Mouse (Mus musculus): ENCODE measurements around the gene L1td1. TPM values are rescaled to one million over a fixed set of nuclear protein-coding genes. Genes with fewer than 3 reads are reported as not detected.
A peak's percentile ranks its signal among the peaks of the same experiment; 100 is the strongest.

Gene L1td1
- polyA plus RNA-seq, 1 experiment from 2014 or later: 0.36 TPM

GRCm38 (mm10) chr4:98777464-98777863 is 50.9 kb downstream of the L1td1 start:
- ATAC-seq (ENCODE audit: insufficient number of reproducible peaks, low FRiP score, low TSS enrichment, low read depth) (no peak), DNase-seq (ENCODE audit: low spot score) (no peak)
- H3K4me3 ChIP-seq (ENCODE audit: low read depth, low read length): no peak overlapping the region
- H3K4me1 ChIP-seq (ENCODE audit: control insufficient read depth, insufficient read depth, low read length): peaks cover 29% of the 10 kb centered on the region
- H3K4me2 ChIP-seq (ENCODE audit: low read depth, severe bottlenecking): no peak overlapping the region
- H3K27me3 ChIP-seq (ENCODE audit: control insufficient read depth, insufficient read depth, low read length): no peaks in the 10 kb centered on the region
- no peaks in the 10 kb centered on the region for H3K9me3 ChIP-seq (ENCODE audit: control insufficient read depth, low read length)
- no peak overlapping the region for H3K9ac ChIP-seq (ENCODE audit: low read length)
- 89% methylated on average over 6 of the region's 6 CpGs for WGBS
- peak overlapping the region; percentile 32; the same call in 1 of the 2 replicates for H3K27ac ChIP-seq (replicated peaks; ENCODE audit: low read depth, low read length)
- no peaks in the 10 kb centered on the region for H3K36me3 ChIP-seq (ENCODE audit: control insufficient read depth, insufficient read depth, low read length)

DNA sequence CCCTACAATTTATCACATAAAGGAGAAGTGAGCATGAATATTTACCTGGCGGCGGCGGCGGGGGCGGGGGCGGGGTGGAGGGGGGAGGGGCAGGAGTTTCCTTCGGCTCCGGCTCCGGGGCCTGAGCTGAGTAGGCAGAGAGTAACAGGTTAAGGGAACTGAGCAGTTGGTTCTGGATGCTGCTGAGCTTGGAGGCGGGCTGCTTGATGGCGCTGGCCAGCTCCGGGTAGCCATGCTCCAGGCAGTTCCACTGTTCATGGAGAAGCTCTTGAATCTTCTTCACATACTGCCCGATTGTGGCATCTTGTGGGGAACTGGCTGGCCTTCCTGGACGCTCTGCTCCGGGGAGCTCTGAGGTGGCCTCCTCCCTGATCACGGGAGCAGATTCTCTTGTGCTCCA is 51.7 kb downstream of the L1td1 start:
- no peak for DNase-seq (ENCODE audit: low spot score)
- Histone ChIP-seq H3K9ac (ENCODE audit: low read length) (no peak overlapping the region), H3K4me1 (ENCODE audit: control insufficient read depth, insufficient read depth, low read length) (peaks cover 29% of the 10 kb centered on the region), H3K4me2 (ENCODE audit: low read depth, severe bottlenecking) (no peak overlapping the region), H3K36me3 (ENCODE audit: control insufficient read depth, insufficient read depth, low read length) (no peaks in the 10 kb centered on the region; the same call in 1 of the 2 replicates), H3K4me3 (ENCODE audit: low read depth, low read length) (no peak overlapping the region), H3K27ac (replicated peaks; ENCODE audit: low read depth, low read length) (no peak overlapping the region), H3K27me3 (ENCODE audit: control insufficient read depth, insufficient read depth, low read length) (no peaks in the 10 kb centered on the region), H3K9me3 (ENCODE audit: control insufficient read depth, low read length) (no peaks in the 10 kb centered on the region)
- 8% methylated on average over 16 of the region's 16 CpGs for WGBS
- no peak for ATAC-seq (ENCODE audit: insufficient number of reproducible peaks, low FRiP score, low TSS enrichment, low read depth)

DNA sequence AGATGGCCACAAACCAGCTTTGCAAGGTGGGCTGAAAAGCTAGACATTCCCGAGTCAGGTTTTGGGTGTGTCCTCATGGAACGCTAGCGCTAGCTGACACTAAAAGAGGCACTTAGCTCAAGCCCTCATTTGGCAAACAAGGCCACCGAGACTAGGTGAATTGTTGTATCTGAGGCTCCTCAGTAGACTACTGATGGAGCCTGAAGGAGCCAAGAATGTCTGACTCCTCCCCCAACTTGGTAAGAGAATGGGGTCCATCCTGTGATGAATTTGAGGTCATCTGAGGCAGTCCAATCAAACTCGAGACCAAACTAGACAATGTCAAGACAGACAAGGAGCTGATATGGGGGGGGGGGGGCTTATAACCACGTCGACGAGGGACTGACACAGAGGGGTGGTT is 59.3 kb downstream of the L1td1 start:
- 52% methylated on average over 8 of the region's 8 CpGs for WGBS
- no peak for DNase-seq (ENCODE audit: low spot score)

GRCm38 (mm10) chr4:98786281-98786680 is 59.7 kb downstream of the L1td1 start:
- Histone ChIP-seq H3K4me3 (ENCODE audit: low read depth, low read length) (no peak overlapping the region), H3K9ac (ENCODE audit: low read length) (no peak overlapping the region), H3K27ac (replicated peaks; ENCODE audit: low read depth, low read length) (no peak overlapping the region), H3K27me3 (ENCODE audit: control insufficient read depth, insufficient read depth, low read length) (no peaks in the 10 kb centered on the region), H3K4me1 (ENCODE audit: control insufficient read depth, insufficient read depth, low read length) (peaks cover 16% of the 10 kb centered on the region), H3K9me3 (ENCODE audit: control insufficient read depth, low read length) (no peaks in the 10 kb centered on the region), H3K4me2 (ENCODE audit: low read depth, severe bottlenecking) (no peak overlapping the region), H3K36me3 (ENCODE audit: control insufficient read depth, insufficient read depth, low read length) (no peaks in the 10 kb centered on the region; the same call in 1 of the 2 replicates)
- 42% methylated on average over 3 of the region's 3 CpGs for WGBS
- DNase-seq (ENCODE audit: low spot score) (no peak), ATAC-seq (ENCODE audit: insufficient number of reproducible peaks, low FRiP score, low TSS enrichment, low read depth) (no peak)

More for the DNA sequence above, 59.3 kb downstream of the L1td1 start:
- Histone ChIP-seq H3K36me3 (ENCODE audit: control insufficient read depth, insufficient read depth, low read length) (no peaks in the 10 kb centered on the region; the same call in 1 of the 2 replicates), H3K4me1 (ENCODE audit: control insufficient read depth, insufficient read depth, low read length) (peaks cover 16% of the 10 kb centered on the region), H3K27ac (replicated peaks; ENCODE audit: low read depth, low read length) (no peak overlapping the region), H3K9me3 (ENCODE audit: control insufficient read depth, low read length) (no peaks in the 10 kb centered on the region), H3K4me3 (ENCODE audit: low read depth, low read length) (no peak overlapping the region), H3K9ac (ENCODE audit: low read length) (no peak overlapping the region), H3K4me2 (ENCODE audit: low read depth, severe bottlenecking) (no peak overlapping the region), H3K27me3 (ENCODE audit: control insufficient read depth, insufficient read depth, low read length) (no peaks in the 10 kb centered on the region)
- ATAC-seq (ENCODE audit: insufficient number of reproducible peaks, low FRiP score, low TSS enrichment, low read depth): no peak

Other genes with a start within 250 kb of the L1td1 start
- 3.0 and 3.6 TPM in 2 replicates for gene Kank4, start 90.8 kb downstream of the L1td1 start, polyA plus RNA-seq (2014; fragmentation: Nextera tagmentation; extraction: Ambion mirVana)
- not detected in 2 replicates for gene I0C0044D17Rik, start 97.1 kb downstream of the L1td1 start, polyA plus RNA-seq (2014; fragmentation: Nextera tagmentation; extraction: Ambion mirVana)
- gene Usp1, start 197.1 kb downstream of the L1td1 start, polyA plus RNA-seq (2014; fragmentation: Nextera tagmentation; extraction: Ambion mirVana): 132 and 136 TPM in 2 replicates